Mouse (Mus musculus): ENCODE results near the gene Tex16. TPM values are rescaled to one million over a fixed set of nuclear protein-coding genes. Genes with fewer than 3 reads are reported as not detected.

The Tex16 gene
- polyA plus RNA-seq (2015; fragmentation: Nextera tagmentation; extraction: Ambion mirVana) = 0.71 and 1.9 TPM in 2 replicates

DNA sequence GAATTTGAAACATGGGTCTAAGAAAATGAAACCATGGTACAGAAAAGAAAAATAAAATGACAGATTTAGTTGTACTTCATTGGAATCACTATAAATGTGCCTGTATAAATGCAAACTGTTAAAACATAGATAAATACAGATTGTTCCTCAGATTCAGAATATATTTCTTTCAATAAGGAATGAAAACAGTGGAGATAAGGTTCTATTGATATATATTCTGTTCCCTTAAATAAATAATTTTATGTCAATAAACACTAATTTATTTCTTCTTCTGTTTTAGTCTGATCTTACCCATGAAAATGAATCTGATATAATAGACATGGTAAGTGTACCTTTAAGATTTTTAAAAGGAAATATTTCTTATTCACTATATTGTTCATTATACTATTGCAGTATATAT, at the start of gene Tex16:
TSS of gene Tex16 (plus strand) at position 301 of the 400 bp plus-strand sequence.
- Histone ChIP-seq H3K4me2 (replicated peaks) (no peak within 1 kb of the TSS), H3K9ac (replicated peaks) (no peak within 1 kb of the TSS), H3K27me3 (no peaks in the 10 kb centered on the region), H3K4me1 (replicated peaks) (no peaks in the 10 kb centered on the region), H3K27ac (no peak within 1 kb of the TSS), H3K4me3 (replicated peaks) (no peak within 1 kb of the TSS), H3K9me3 (no peaks in the 10 kb centered on the region), H3K36me3 (no peaks in the 10 kb centered on the region)
- no peak for ATAC-seq

DNA sequence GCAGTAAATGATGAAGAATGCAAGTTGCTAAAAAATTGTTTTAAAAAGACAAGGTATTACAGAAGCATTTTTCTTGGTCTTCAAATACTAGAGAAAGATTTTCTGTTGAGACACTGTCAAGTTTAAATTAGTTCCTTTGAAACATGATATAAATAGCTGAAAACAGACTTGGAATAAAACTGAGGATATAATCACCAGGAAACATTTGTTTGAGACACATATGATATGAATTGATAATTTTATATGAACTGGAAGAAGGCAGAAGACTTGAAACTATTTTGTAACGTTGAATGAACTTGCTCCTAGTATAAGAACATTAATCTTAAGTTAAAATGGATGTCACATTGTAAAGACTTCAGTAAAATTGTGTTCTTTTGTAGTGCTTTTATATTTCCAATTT, 11.1 kb upstream of the Tex16 start:
- H3K4me3 ChIP-seq (replicated peaks) = no peak overlapping the region
- ATAC-seq = no peak
- H3K9ac ChIP-seq (replicated peaks) = no peak overlapping the region
- no peaks in the 10 kb centered on the region for H3K4me1 ChIP-seq (replicated peaks)
- no peak overlapping the region for H3K4me2 ChIP-seq (replicated peaks)
- H3K36me3 ChIP-seq = no peaks in the 10 kb centered on the region
- WGBS = 46% methylated on average over 1 of the region's 1 CpGs
- no peaks in the 10 kb centered on the region for H3K9me3 ChIP-seq
- no peak overlapping the region for H3K27ac ChIP-seq
- no peaks in the 10 kb centered on the region for H3K27me3 ChIP-seq

Other genes starting within 250 kb of the Tex16 start
- gene Gm45194, start 119.6 kb upstream of the Tex16 start, polyA plus RNA-seq (2015; fragmentation: Nextera tagmentation; extraction: Ambion mirVana) = 0.46 and 1.1 TPM in 2 replicates
- 0.34 TPM in 1 of 2 replicates, not detected in the other for gene 4933403O08Rik, start 228.0 kb downstream of the Tex16 start, polyA plus RNA-seq (2015; fragmentation: Nextera tagmentation; extraction: Ambion mirVana)

Data from midbrain, embryonic 13.5 days (tissue).